Mouse (Mus musculus) forebrain, embryonic 13.5 days (tissue): ENCODE results near the gene Fam92b. TPM values are rescaled to one million over a fixed set of nuclear protein-coding genes. Genes with fewer than 3 reads are reported as not detected.

ENCODE experiments used
- ATAC-seq: fragments of 200-750 bp; cut with Nextera tagmentation; 2 replicates; pipeline ENCODE4 v1.8.0; 2017
- H3K27ac ChIP-seq: fragments of 300-500 bp; sonication (generic); 2 replicates; pipeline ENCODE4 v1.5.1; 2015; ENCODE audit warnings: inconsistent platforms, mild to moderate bottlenecking, moderate library complexity
- H3K27me3 ChIP-seq: fragments of 300-500 bp; sonication (generic); 2 replicates; pipeline ENCODE4 v1.6.1; 2015; ENCODE audit warnings: mild to moderate bottlenecking, inconsistent platforms
- H3K36me3 ChIP-seq: fragments of 300-500 bp; sonication (generic); 2 replicates; pipeline ENCODE4 v1.6.1; 2015; ENCODE audit warnings: mild to moderate bottlenecking, inconsistent platforms; ENCODE audit not compliant: poor library complexity, severe bottlenecking
- H3K4me1 ChIP-seq: fragments of 300-500 bp; sonication (generic); 2 replicates; pipeline ENCODE4 v1.6.1; 2015; ENCODE audit warnings: inconsistent platforms
- H3K4me2 ChIP-seq: fragments of 300-500 bp; sonication (generic); 2 replicates; pipeline ENCODE4 v1.6.1; 2015; ENCODE audit warnings: inconsistent platforms, mild to moderate bottlenecking, moderate library complexity
- H3K4me3 ChIP-seq: fragments of 300-500 bp; sonication (generic); 2 replicates; pipeline ENCODE4 v1.5.1; 2015; ENCODE audit warnings: mild to moderate bottlenecking, inconsistent platforms
- H3K9ac ChIP-seq: fragments of 300-500 bp; sonication (generic); 2 replicates; pipeline ENCODE4 v1.6.1; 2015; ENCODE audit warnings: mild to moderate bottlenecking, inconsistent platforms
- H3K9me3 ChIP-seq: fragments of 300-500 bp; sonication (generic); replicated peaks from 2 replicates; pipeline ENCODE4 v1.6.1; 2016; ENCODE audit warnings: inconsistent platforms
- WGBS: fragments of 180-500 bp; shearing (Covaris S2); methylation state at CpG from one replicate; pipeline ENCODE4 v1.1.7; 2015; 5-methylcytosine and 5-hydroxymethylcytosine counted together
- polyA plus RNA-seq: library from polyadenylated mRNA; unstranded; fragments of >200 nt; fragmentation: Nextera tagmentation; extraction: Ambion mirVana; gene quantifications from 2 replicates; pipeline ENCODE4 v1.2.1, GENCODE M21; 2015

Gene Fam92b
- polyA plus RNA-seq, 1 experiment from 2014 or later: 1.4 TPM

GRCm38 (mm10) chr8:120167821-120168220, 9.4 kb downstream of the Fam92b start:
- Histone ChIP-seq H3K36me3 (no peaks in the 10 kb centered on the region), H3K4me3 (no peak overlapping the region), H3K9ac (peak overlapping the region; percentile 26; the same call in 1 of the 2 replicates), H3K4me2 (peak overlapping the region; percentile 30; the same call in 1 of the 2 replicates), H3K9me3 (no peaks in the 10 kb centered on the region), H3K4me1 (peaks cover 16% of the 10 kb centered on the region), H3K27me3 (0 out of 2 replicates have a peak, but pooled peaks cover 8% of the 10 kb centered on the region), H3K27ac (peak overlapping the region; percentile 31; the same call in 1 of the 2 replicates)
- WGBS: 10% methylated on average over 5 of the region's 5 CpGs
- ATAC-seq: peak; percentile 59; the same call in 1 of the 2 replicates

DNA sequence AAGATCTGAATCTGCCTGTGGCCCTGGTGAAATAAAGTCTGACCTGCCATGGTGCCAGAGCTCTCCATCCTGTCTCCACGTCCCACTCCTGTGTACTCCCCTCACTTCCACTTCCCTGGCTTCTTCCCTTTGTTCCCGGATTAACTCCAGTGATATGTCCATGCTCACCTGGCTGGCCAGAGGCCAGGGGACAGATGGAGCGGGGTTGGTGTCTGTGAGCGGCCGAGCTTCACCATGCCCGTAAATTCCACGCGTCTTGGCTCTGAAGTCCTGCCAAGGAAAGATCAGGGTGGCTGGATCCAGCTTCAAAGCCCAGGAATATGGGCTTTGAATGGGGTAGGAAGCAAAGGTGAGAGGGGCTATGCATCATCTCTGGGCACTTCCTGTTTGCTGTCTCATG, 10.1 kb downstream of the Fam92b start:
- no peak for ATAC-seq
- Histone ChIP-seq H3K4me1 (peaks cover 16% of the 10 kb centered on the region), H3K4me2 (no peak overlapping the region), H3K36me3 (no peaks in the 10 kb centered on the region), H3K27ac (no peak overlapping the region), H3K27me3 (0 out of 2 replicates have a peak, but pooled peaks cover 8% of the 10 kb centered on the region), H3K9me3 (no peaks in the 10 kb centered on the region), H3K4me3 (no peak overlapping the region), H3K9ac (no peak overlapping the region)
- WGBS: 82% methylated on average over 8 of the region's 8 CpGs

DNA sequence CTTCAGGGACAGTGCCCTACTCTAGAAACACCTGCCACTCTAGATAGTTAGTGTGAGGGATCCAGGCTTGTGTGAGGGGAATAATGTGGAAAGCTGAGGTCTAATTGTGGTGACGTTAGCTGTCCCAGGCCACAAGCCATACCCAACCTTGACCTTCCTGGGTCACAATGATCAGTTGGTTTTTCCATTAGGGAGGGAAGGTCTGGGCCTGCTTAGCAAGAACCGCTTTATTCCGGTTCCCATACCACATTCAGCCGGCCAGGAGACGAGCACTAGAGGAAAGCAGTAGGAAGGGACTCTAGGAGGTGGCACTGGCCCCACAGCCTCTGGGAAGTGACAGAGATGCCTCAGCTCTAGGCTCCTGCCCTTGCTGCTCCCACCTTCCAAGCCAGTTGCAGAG, 13.2 kb downstream of the Fam92b start:
- Histone ChIP-seq H3K36me3 (no peaks in the 10 kb centered on the region), H3K9me3 (no peaks in the 10 kb centered on the region), H3K27me3 (0 out of 2 replicates have a peak, but pooled peaks cover 3% of the 10 kb centered on the region), H3K4me3 (no peak overlapping the region), H3K9ac (no peak overlapping the region), H3K4me1 (peaks cover 29% of the 10 kb centered on the region), H3K4me2 (no peak overlapping the region), H3K27ac (no peak overlapping the region)
- 83% methylated on average over 5 of the region's 5 CpGs for WGBS
- no peak for ATAC-seq

DNA sequence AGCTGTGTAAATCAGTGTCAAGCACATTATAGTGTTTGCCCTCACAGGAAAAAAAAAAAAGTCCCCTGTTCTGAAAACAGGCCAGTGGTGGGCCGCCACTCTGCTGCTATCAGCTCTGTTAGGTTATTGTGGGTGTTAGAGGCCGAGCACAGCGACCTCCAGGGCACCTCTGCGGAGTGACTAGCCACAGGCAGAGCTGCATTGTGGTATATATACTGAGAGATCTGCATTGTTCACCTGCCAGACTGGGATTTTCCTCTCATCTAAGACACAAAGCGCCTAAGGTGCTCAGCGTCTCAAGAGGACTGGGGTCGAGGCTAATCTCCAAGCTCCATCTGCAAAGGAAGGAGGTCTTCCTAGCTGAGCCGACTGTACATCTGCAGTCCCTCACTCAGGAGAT, 13.9 kb downstream of the Fam92b start:
- peaks cover 27% of the 10 kb centered on the region for H3K4me1 ChIP-seq
- H3K4me2 ChIP-seq: no peak overlapping the region
- H3K36me3 ChIP-seq: no peaks in the 10 kb centered on the region
- 66% methylated on average over 8 of the region's 8 CpGs for WGBS
- H3K4me3 ChIP-seq: no peak overlapping the region
- ATAC-seq: no peak
- no peak overlapping the region for H3K9ac ChIP-seq
- H3K27ac ChIP-seq: no peak overlapping the region
- H3K9me3 ChIP-seq: no peaks in the 10 kb centered on the region
- no peaks in the 10 kb centered on the region for H3K27me3 ChIP-seq

DNA sequence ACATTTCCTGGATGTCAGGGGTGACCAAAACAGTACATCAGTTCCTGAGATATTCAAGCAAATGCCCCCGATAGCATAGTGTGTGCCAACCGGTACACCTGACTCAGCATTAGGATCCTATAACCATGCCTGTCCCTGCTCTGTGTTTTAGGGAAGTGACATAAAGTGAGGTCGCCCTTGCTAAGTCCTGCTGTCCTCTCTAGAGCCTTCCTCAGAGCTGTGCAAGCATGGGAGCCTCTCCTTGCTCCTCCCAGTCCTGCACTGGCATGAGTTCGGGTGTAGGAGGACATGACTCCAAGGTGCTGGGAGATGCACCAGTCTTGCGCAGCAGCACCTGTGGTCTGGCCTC, 14.9 kb downstream of the Fam92b start:
- no peak for ATAC-seq
- Histone ChIP-seq H3K27ac (no peak overlapping the region), H3K4me2 (no peak overlapping the region), H3K9ac (no peak overlapping the region), H3K27me3 (no peaks in the 10 kb centered on the region), H3K36me3 (no peaks in the 10 kb centered on the region), H3K9me3 (no peaks in the 10 kb centered on the region), H3K4me3 (no peak overlapping the region), H3K4me1 (peaks cover 17% of the 10 kb centered on the region)
- 89% methylated on average over 5 of the region's 5 CpGs for WGBS

DNA sequence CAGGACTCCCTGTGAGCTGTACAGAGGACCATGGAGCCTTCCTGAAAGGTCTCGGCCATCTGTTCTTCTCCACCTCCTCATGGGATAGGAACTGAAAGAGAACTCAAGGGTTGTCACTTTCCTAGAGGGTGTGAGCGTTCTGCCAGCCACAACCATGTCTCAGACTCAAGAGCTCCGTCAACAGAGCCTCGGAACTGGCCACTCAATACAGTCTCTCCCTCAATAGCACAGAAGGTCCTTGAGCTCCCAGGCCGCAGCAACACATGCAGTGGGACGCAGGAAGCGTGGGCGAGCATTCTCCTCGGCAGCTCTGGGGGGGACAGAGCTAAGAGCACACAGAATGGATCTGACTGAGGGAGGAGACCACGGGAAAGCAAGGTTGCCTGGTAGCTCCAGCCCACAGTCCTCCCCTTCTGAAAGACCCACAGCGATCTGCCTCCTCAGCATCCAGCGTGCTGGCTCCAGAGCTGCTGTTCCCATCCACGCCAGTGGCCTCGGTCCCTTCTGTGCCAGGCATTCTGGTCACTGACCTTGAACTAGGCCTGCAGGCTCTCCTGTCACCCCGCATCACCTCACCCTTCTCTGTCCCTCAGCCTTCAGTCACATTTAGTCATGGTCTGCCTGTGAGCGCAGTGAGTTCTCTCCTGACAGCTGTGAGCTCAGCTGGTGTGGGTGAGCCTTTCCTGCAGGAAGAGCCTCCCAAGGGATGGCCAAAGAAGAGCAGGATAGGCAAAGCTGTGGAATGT, 15.4 kb downstream of the Fam92b start:
- Histone ChIP-seq H3K4me1 (0 out of 2 replicates have a peak, but pooled peaks cover 13% of the 10 kb centered on the region), H3K9ac (no peak overlapping the region), H3K27me3 (no peaks in the 10 kb centered on the region), H3K27ac (no peak overlapping the region), H3K36me3 (no peaks in the 10 kb centered on the region), H3K4me2 (no peak overlapping the region), H3K9me3 (no peaks in the 10 kb centered on the region), H3K4me3 (no peak overlapping the region)
- no peak for ATAC-seq
- 79% methylated on average over 16 of the region's 16 CpGs for WGBS

DNA sequence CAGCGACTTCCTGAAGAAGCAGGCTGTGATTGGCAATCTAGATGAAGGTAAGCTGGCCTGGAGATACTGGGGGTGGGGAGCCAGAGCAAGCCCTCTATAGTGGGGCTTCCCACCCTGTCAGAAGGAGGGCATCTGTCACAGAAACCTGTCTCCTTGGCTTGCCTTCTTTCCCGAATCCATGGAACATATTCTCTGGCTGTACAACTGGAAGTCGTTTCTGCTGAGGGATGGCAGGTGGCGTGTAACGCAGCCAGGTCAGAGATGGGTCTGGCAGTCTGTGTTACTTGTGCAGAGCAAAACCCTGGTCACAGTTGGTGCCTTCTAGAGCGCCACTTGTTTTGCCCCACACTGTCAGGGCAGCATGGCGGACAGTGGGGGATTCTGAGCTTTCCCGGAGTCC, 16.9 kb downstream of the Fam92b start:
- ATAC-seq: no peak; the same call in 1 of the 2 replicates
- Histone ChIP-seq H3K27me3 (no peaks in the 10 kb centered on the region), H3K4me2 (no peak overlapping the region), H3K4me1 (peaks cover 19% of the 10 kb centered on the region; the same call in 1 of the 2 replicates), H3K9ac (no peak overlapping the region), H3K9me3 (no peaks in the 10 kb centered on the region), H3K27ac (0 out of 2 replicates have a peak overlapping the region, but pooled peaks have one; percentile 8), H3K36me3 (no peaks in the 10 kb centered on the region), H3K4me3 (no peak overlapping the region)
- WGBS: 85% methylated on average over 8 of the region's 8 CpGs

DNA sequence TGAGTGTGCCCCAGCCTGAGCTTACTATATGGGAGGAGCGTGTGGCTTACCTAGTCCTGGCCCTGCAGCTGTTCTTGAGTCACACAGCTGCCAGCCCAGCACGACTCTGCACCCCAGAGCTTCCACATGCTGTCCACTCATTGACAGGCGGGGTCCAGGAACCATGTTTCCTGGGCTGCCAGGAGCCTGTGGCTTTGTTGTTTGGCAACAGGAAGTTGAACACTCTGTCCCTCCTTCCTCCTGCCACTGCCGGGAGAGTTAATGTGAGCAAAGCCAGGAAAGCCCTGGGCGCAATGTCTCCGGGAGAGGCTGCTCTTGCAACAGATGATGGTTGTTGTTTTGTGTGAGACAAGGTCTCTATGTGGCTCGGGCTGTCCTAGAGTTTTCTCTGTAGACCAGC, 24.6 kb downstream of the Fam92b start:
- Histone ChIP-seq H3K36me3 (peaks cover 11% of the 10 kb centered on the region), H3K27ac (no peak overlapping the region), H3K27me3 (no peaks in the 10 kb centered on the region), H3K4me1 (peaks cover 14% of the 10 kb centered on the region; the same call in 1 of the 2 replicates), H3K4me2 (no peak overlapping the region), H3K9me3 (no peaks in the 10 kb centered on the region), H3K4me3 (no peak overlapping the region), H3K9ac (peak overlapping the region; percentile 16; the same call in 1 of the 2 replicates)
- no peak for ATAC-seq
- 71% methylated on average over 7 of the region's 7 CpGs for WGBS

GRCm38 (mm10) chr8:120151151-120151550, 26.1 kb downstream of the Fam92b start:
- H3K27me3 ChIP-seq: no peaks in the 10 kb centered on the region
- 75% methylated on average over 9 of the region's 9 CpGs for WGBS

GRCm38 (mm10) chr8:120150028-120150427, 27.2 kb downstream of the Fam92b start:
- Histone ChIP-seq H3K27me3 (no peaks in the 10 kb centered on the region), H3K4me3 (no peak overlapping the region), H3K9me3 (no peaks in the 10 kb centered on the region), H3K36me3 (peaks cover 11% of the 10 kb centered on the region), H3K4me1 (peaks cover 11% of the 10 kb centered on the region; the same call in 1 of the 2 replicates), H3K9ac (no peak overlapping the region), H3K27ac (no peak overlapping the region), H3K4me2 (no peak overlapping the region)
- WGBS: 81% methylated on average over 12 of the region's 12 CpGs
- ATAC-seq: no peak

More at GRCm38 (mm10) chr8:120151151-120151550, 26.1 kb downstream of the Fam92b start:
- no peak for ATAC-seq
- Histone ChIP-seq H3K4me2 (no peak overlapping the region), H3K9ac (no peak overlapping the region), H3K36me3 (peaks cover 11% of the 10 kb centered on the region), H3K4me1 (peaks cover 14% of the 10 kb centered on the region; the same call in 1 of the 2 replicates), H3K4me3 (no peak overlapping the region), H3K9me3 (no peaks in the 10 kb centered on the region), H3K27ac (no peak overlapping the region)

DNA sequence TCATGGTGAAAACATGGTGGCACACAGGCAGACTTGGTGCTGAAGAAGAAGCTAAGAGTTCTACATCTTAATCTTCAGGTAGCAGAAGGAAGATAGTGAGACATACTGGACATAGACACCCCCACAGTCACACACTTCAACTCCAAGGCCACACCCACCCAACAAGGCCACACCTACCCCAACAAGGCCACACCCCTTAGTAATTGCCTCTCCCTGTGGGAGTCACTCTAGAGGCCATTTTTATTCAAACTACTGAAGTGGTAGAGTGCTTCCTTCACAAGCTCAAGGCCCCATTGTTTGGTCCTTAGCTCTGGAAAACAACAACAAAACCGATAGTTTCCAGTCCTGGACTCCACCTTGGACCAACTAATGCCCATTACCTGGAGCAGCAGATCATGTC, 31.2 kb downstream of the Fam92b start:
- Histone ChIP-seq H3K36me3 (peaks cover 3% of the 10 kb centered on the region; the same call in 1 of the 2 replicates), H3K27me3 (no peaks in the 10 kb centered on the region), H3K4me1 (peaks cover 32% of the 10 kb centered on the region), H3K4me3 (no peak overlapping the region), H3K9ac (no peak overlapping the region), H3K9me3 (no peaks in the 10 kb centered on the region), H3K27ac (no peak overlapping the region), H3K4me2 (no peak overlapping the region)
- WGBS: 67% methylated on average over 1 of the region's 1 CpGs
- ATAC-seq: no peak

DNA sequence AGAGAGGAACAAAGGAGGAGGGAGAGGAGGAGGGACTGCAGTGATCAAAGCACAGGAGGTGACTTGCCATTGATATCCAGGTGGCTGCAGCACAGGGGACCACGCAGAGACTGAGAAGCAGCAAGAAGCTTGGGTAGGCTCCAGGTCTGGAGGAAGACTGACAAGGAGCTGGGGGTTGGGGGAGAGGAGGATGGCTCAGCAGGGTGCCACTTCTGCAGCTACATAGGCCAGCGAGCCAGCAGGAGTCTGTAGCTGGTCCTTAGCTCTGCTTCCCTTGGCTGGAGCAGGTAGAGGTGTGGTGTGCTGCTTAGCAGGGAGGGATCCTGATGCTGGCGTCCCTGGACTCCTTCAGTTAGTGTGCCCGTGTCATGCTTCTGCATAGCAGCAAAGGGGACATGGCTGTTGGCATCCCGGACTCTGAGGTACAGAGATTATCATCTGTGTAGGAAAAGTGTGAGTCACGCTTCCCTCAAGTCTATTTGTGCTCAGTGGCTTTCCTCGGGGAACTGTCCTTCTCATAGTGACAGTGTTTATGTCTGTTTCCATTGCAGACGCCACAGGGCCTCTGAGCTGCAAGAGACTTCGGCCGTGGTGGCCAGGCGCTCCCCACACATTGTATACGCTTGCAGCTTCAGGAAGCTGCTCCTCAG, 32.5 kb downstream of the Fam92b start:
- no peaks in the 10 kb centered on the region for H3K36me3 ChIP-seq
- peak overlapping the region; percentile 6; the same call in 1 of the 2 replicates for H3K4me2 ChIP-seq
- WGBS: 49% methylated on average over 12 of the region's 12 CpGs
- no peaks in the 10 kb centered on the region for H3K27me3 ChIP-seq
- H3K4me3 ChIP-seq: no peak overlapping the region
- H3K9ac ChIP-seq: no peak overlapping the region
- peaks cover 30% of the 10 kb centered on the region for H3K4me1 ChIP-seq
- peak; percentile 38; the same call in 1 of the 2 replicates for ATAC-seq
- no peaks in the 10 kb centered on the region for H3K9me3 ChIP-seq
- peak overlapping the region; percentile 78 for H3K27ac ChIP-seq
